Comparison of ENCODE assay signal across 10 mouse cellular contexts in genomic region chr5:47273389-47274255, GRCm38 (mm10).
DNase-seq lines count a peak whose midpoint lies in the region; ATAC-seq and TF ChIP-seq lines count a peak whose summit lies in the region.
"Had no signal": no experiment of that assay in that cellular context is flagged by ENCODE, and none has a peak within 500 bp of the region (broad histone marks: within the 10 kb centered on the region; RNA-seq: fewer than 3 reads in every experiment).

No protein-coding gene starts in this region.

- no peak for TF ChIP-seq CTCF in hindbrain, postnatal 0 days (IDR thresholded peaks at IDR 0.05; ENCODE audit: low read depth)
- TF ChIP-seq CTCF in gastrocnemius, adult 2 months (IDR thresholded peaks at IDR 0.05), result no peak

- peak; percentile 18 for DNase-seq in hindbrain, embryonic 10.5 days (ENCODE audit: low spot score)
- DNase-seq in hindbrain, postnatal 0 days (ENCODE audit: low spot score), result no peak
- peak; percentile 27 for DNase-seq in urinary bladder, postnatal 14 days (ENCODE audit: low spot score)
- no peak for DNase-seq in urinary bladder, adult 18-20 months (ENCODE audit: low spot score in 2 of 2)
- peak; percentile 36 for DNase-seq in limb, embryonic 10.5 days (ENCODE audit: low spot score)
- DNase-seq in adipocyte (ENCODE audit: low spot score), result no peak
- no peak for DNase-seq in gastrocnemius, adult 2 months
- DNase-seq in thymus, postnatal 25 days, result no peak
- DNase-seq: adrenal gland, postnatal 14 days had no signal

- H3K27me3 ChIP-seq in hindbrain, embryonic 10.5 days (ENCODE audit: insufficient read depth, poor library complexity, severe bottlenecking), result no peaks in the 10 kb centered on the region
- H3K27me3 ChIP-seq in hindbrain, postnatal 0 days (ENCODE audit: insufficient read depth, low read length), result no peaks in the 10 kb centered on the region
- H3K27me3 ChIP-seq in limb, embryonic 10.5 days (ENCODE audit: low read depth, poor library complexity, severe bottlenecking), result no peaks in the 10 kb centered on the region

- H3K27ac ChIP-seq in hindbrain, embryonic 10.5 days, result peak overlapping the region; percentile 29; the same call in 1 of the 2 replicates
- H3K27ac ChIP-seq in hindbrain, postnatal 0 days, result no peak overlapping the region
- no peak overlapping the region; the same call in 1 of the 2 replicates for H3K27ac ChIP-seq in limb, embryonic 10.5 days
- H3K27ac ChIP-seq in gastrocnemius, adult 2 months, result no peak overlapping the region
- H3K27ac ChIP-seq: liver, embryonic 14.5 days had no signal

- intact Hi-C loops in gastrocnemius, adult 2 months (cut with DNase I), result no loop called here

- ATAC-seq in hindbrain, postnatal 0 days, result no peak

- 65% methylated on average over 9 of the region's 9 CpGs for WGBS in hindbrain, embryonic 10.5 days
- WGBS in hindbrain, postnatal 0 days, result 55% methylated on average over 9 of the region's 9 CpGs
- WGBS in limb, embryonic 10.5 days, result 64% methylated on average over 9 of the region's 9 CpGs

- H3K4me1 ChIP-seq in hindbrain, embryonic 10.5 days (replicated peaks), result peaks cover 19% of the 10 kb centered on the region
- H3K4me1 ChIP-seq in hindbrain, postnatal 0 days (ENCODE audit: insufficient read depth, low read length), result no peaks in the 10 kb centered on the region
- peaks cover 19% of the 10 kb centered on the region for H3K4me1 ChIP-seq in limb, embryonic 10.5 days

- H3K9me3 ChIP-seq in hindbrain, embryonic 10.5 days, result no peaks in the 10 kb centered on the region
- H3K9me3 ChIP-seq in hindbrain, postnatal 0 days (ENCODE audit: low read length), result no peaks in the 10 kb centered on the region
- no peaks in the 10 kb centered on the region for H3K9me3 ChIP-seq in limb, embryonic 10.5 days (replicated peaks)

- no peak overlapping the region for H3K4me3 ChIP-seq in hindbrain, embryonic 10.5 days
- H3K4me3 ChIP-seq in hindbrain, postnatal 0 days (ENCODE audit: low read length), result no peak overlapping the region
- no peak overlapping the region for H3K4me3 ChIP-seq in limb, embryonic 10.5 days
- no peak overlapping the region for H3K4me3 ChIP-seq in gastrocnemius, adult 2 months

- no peak overlapping the region for H3K4me2 ChIP-seq in hindbrain, postnatal 0 days (ENCODE audit: low read depth, low read length)

- H3K36me3 ChIP-seq in hindbrain, embryonic 10.5 days, result no peaks in the 10 kb centered on the region
- no peaks in the 10 kb centered on the region for H3K36me3 ChIP-seq in hindbrain, postnatal 0 days (ENCODE audit: insufficient read depth, low read length)
- no peaks in the 10 kb centered on the region for H3K36me3 ChIP-seq in limb, embryonic 10.5 days

- no peak overlapping the region for H3K9ac ChIP-seq in hindbrain, postnatal 0 days (replicated peaks; ENCODE audit: low read length)
- H3K9ac ChIP-seq: liver, embryonic 14.5 days had no signal

Comparison
In these comparisons a context has a peak if more than half of its experiments do, and no peak if none do; other contexts are left out.
1. DNase-seq: peak in hindbrain, embryonic 10.5 days (single experiment), urinary bladder, postnatal 14 days (single experiment) and limb, embryonic 10.5 days (single experiment); none in hindbrain, postnatal 0 days (single experiment), urinary bladder, adult 18-20 months (0 of 2), adipocyte (single experiment), gastrocnemius, adult 2 months (single experiment) and thymus, postnatal 25 days (single experiment).